Mouse (Mus musculus): ENCODE measurements around the gene Cers6.

DNA sequence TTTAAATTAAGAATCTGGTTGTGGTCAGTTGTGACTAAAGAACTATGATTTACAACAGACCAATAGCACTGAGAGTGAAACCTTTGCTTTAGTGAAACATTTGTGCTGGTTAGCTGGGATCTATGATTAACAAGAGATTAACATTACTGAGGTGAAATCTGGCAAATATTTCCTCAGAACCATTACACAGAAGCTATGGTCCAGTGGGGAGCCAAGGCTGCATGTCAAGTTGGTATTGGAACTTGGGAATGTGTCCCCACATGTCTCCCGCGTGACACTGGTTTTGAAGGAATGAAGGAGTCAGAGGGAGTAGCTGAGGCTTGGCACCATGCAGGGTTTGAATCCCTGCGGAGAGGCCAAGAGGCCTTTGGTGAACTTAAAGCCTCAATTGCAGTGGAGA, 90.5 kb downstream of the Cers6 start:
- no peak for TF ChIP-seq CTCF (conservative IDR thresholded peaks at IDR 0.05; ENCODE audit: low read length)
- no peak for TF ChIP-seq NANOG (IDR thresholded peaks at IDR 0.05; ENCODE audit: borderline replicate concordance, low read length)
- no peak for TF ChIP-seq POU5F1 (IDR thresholded peaks at IDR 0.05; ENCODE audit: borderline replicate concordance, low read length)

All from E14TG2a.4 (cell line).